Mouse (Mus musculus) lung, adult 2 months (tissue): ENCODE results near the gene Eya3. TPM values are rescaled to one million over a fixed set of nuclear protein-coding genes. Genes with fewer than 3 reads are reported as not detected.
"Not testable (repeated sequence)": the region's sequence is repeated elsewhere in the genome, so short reads cannot be mapped to it uniquely, and the experiment has no call there.

Source experiments
- DNase-seq: peaks from one replicate; pipeline ENCODE4 v3.0.0; 2022
- H3K4me1 ChIP-seq: fragments of 200-500 bp; 2 replicates; pipeline ENCODE4 v1.6.1; 2011; ENCODE audit warnings: low read length; ENCODE audit not compliant: control insufficient read depth, insufficient read depth
- H3K4me3 ChIP-seq: fragments of 200-500 bp; replicated peaks from 2 replicates; pipeline ENCODE3; 2011; ENCODE audit warnings: low read depth, mild to moderate bottlenecking, control low read depth, low read length; ENCODE audit errors: extremely low read depth
- CTCF ChIP-seq: fragments of 200-500 bp; IDR thresholded peaks from 2 replicates; pipeline ENCODE4 v1.5.1; 2011; ENCODE audit warnings: mild to moderate bottlenecking, low read length, control low read depth; ENCODE audit not compliant: insufficient read depth
- POLR2A ChIP-seq: fragments of 200-500 bp; IDR thresholded peaks from 2 replicates; pipeline ENCODE4 v1.6.1; 2011; ENCODE audit warnings: low read depth, mild to moderate bottlenecking, control low read depth, low read length, borderline replicate concordance; ENCODE audit errors: extremely low read depth
- WGBS: fragments of 180-500 bp; shearing (Covaris S2); methylation state at CpG from one replicate; pipeline ENCODE4 v1.1.7; 2018; 5-methylcytosine and 5-hydroxymethylcytosine counted together
- polyA plus RNA-seq: library from polyadenylated mRNA; depleted of rRNA; stranded (reverse); fragments of >200 nt; gene quantifications from 2 replicates; pipeline ENCODE4 v1.2.3, GENCODE M21; 2012

Eya3 gene
- polyA plus RNA-seq, 1 experiment: 19.5 TPM

- Histone ChIP-seq H3K4me3 (no peak overlapping the region), H3K4me1 (no peaks in the 10 kb centered on the region)
- no peak for DNase-seq
- WGBS: 74% methylated on average over 2 of the region's 2 CpGs
- TF ChIP-seq CTCF (no peak), POLR2A (no peak)
Observed at GRCm38 (mm10) chr4:132735389-132735788, 96.6 kb downstream of the Eya3 start.

GRCm38 (mm10) chr4:132735894-132736293, 97.1 kb downstream of the Eya3 start:
- DNase-seq: no peak
- WGBS: 57% methylated on average over 3 of the region's 3 CpGs

GRCm38 (mm10) chr4:132737154-132737553, 98.4 kb downstream of the Eya3 start:
- not testable (repeated sequence) for H3K4me3 ChIP-seq, H3K4me1 ChIP-seq, DNase-seq
- WGBS: 87% methylated on average over 9 of the region's 9 CpGs

More at GRCm38 (mm10) chr4:132735894-132736293, 97.1 kb downstream of the Eya3 start:
- Histone ChIP-seq H3K4me1 (no peaks in the 10 kb centered on the region), H3K4me3 (no peak overlapping the region)
- no peak for TF ChIP-seq CTCF
- no peak for TF ChIP-seq POLR2A

GRCm38 (mm10) chr4:132741491-132741890, 102.7 kb downstream of the Eya3 start:
- TF ChIP-seq POLR2A (no peak), CTCF (no peak)
- 86% methylated on average over 7 of the region's 7 CpGs for WGBS
- Histone ChIP-seq H3K4me3 (no peak overlapping the region), H3K4me1 (no peaks in the 10 kb centered on the region)
- DNase-seq: no peak

GRCm38 (mm10) chr4:132743992-132744911, 105.5 kb downstream of the Eya3 start:
- Histone ChIP-seq H3K4me1 (peaks cover 3% of the 10 kb centered on the region; the same call in 1 of the 2 replicates), H3K4me3 (no peak overlapping the region)
- 62% methylated on average over 11 of the region's 11 CpGs for WGBS
- TF ChIP-seq CTCF: no peak
- DNase-seq: no peak

- DNase-seq: no peak
- Histone ChIP-seq H3K4me3 (no peak overlapping the region), H3K4me1 (peaks cover 3% of the 10 kb centered on the region; the same call in 1 of the 2 replicates)
- no peak for TF ChIP-seq CTCF
- no peak for TF ChIP-seq POLR2A
- 77% methylated on average over 9 of the region's 9 CpGs for WGBS
Observed at GRCm38 (mm10) chr4:132746911-132747517, 108.2 kb downstream of the Eya3 start.

- 25% methylated on average over 9 of the region's 9 CpGs for WGBS
- peaks cover 3% of the 10 kb centered on the region; the same call in 1 of the 2 replicates for H3K4me1 ChIP-seq
- DNase-seq: peak; percentile 46
- TF ChIP-seq POLR2A (peak; percentile 56; the same call in 1 of the 2 replicates), CTCF (no peak)
- H3K4me3 ChIP-seq: peak overlapping the region; percentile 64
Observed at GRCm38 (mm10) chr4:132747664-132748259, 109.0 kb downstream of the Eya3 start.

- Histone ChIP-seq H3K4me1 (peaks cover 3% of the 10 kb centered on the region; the same call in 1 of the 2 replicates), H3K4me3 (no peak overlapping the region)
- no peak for DNase-seq
- TF ChIP-seq POLR2A: no peak
- no peak for TF ChIP-seq CTCF
- 91% methylated on average over 4 of the region's 4 CpGs for WGBS
Observed at GRCm38 (mm10) chr4:132748778-132749177, 110.0 kb downstream of the Eya3 start.

- Histone ChIP-seq H3K4me3 (no peak overlapping the region), H3K4me1 (peaks cover 3% of the 10 kb centered on the region; the same call in 1 of the 2 replicates)
- no peak for DNase-seq
- WGBS: 83% methylated on average over 6 of the region's 6 CpGs
- TF ChIP-seq POLR2A (no peak), CTCF (no peak)
Observed at GRCm38 (mm10) chr4:132749258-132749982, 110.6 kb downstream of the Eya3 start.
